Mouse (Mus musculus): Measurements from ENCODE around the gene Zzz3.
"Not testable (repeated sequence)": the region's sequence is repeated elsewhere in the genome, so short reads cannot be mapped to it uniquely, and the experiment has no call there.

Zzz3 gene

GRCm38 (mm10) chr3:152401964-152402670 lies 6.8 kb downstream of the Zzz3 start:
- peak; percentile 45 for DNase-seq (ENCODE audit: inconsistent ontology term)

- DNase-seq (ENCODE audit: inconsistent ontology term) = peak; percentile 38
Observed at GRCm38 (mm10) chr3:152402671-152403066, 7.4 kb downstream of the Zzz3 start.

- DNase-seq (ENCODE audit: inconsistent ontology term) = peak; percentile 52
Observed at GRCm38 (mm10) chr3:152403827-152404226, 8.6 kb downstream of the Zzz3 start.

GRCm38 (mm10) chr3:152405420-152405819 lies 10.1 kb downstream of the Zzz3 start:
- no peak for DNase-seq (ENCODE audit: inconsistent ontology term)

- no peak for DNase-seq (ENCODE audit: inconsistent ontology term)
Observed at GRCm38 (mm10) chr3:152405978-152406640, 10.8 kb downstream of the Zzz3 start.

GRCm38 (mm10) chr3:152410980-152411551 lies 15.8 kb downstream of the Zzz3 start:
- no peak for DNase-seq (ENCODE audit: inconsistent ontology term)

- DNase-seq (ENCODE audit: inconsistent ontology term) = no peak
Observed at GRCm38 (mm10) chr3:152412362-152412761, 17.1 kb downstream of the Zzz3 start.

- DNase-seq (ENCODE audit: inconsistent ontology term) = no peak
Observed at GRCm38 (mm10) chr3:152428925-152429324, 33.7 kb downstream of the Zzz3 start.

GRCm38 (mm10) chr3:152432677-152433076 lies 37.4 kb downstream of the Zzz3 start:
- DNase-seq (ENCODE audit: inconsistent ontology term) = no peak

GRCm38 (mm10) chr3:152435590-152435989 lies 40.3 kb downstream of the Zzz3 start:
- DNase-seq (ENCODE audit: inconsistent ontology term) = no peak

GRCm38 (mm10) chr3:152438068-152438467 lies 42.8 kb downstream of the Zzz3 start:
- DNase-seq (ENCODE audit: inconsistent ontology term) = no peak

GRCm38 (mm10) chr3:152442795-152443194 lies 47.5 kb downstream of the Zzz3 start:
- DNase-seq (ENCODE audit: inconsistent ontology term) = no peak

GRCm38 (mm10) chr3:152444114-152444513 lies 48.8 kb downstream of the Zzz3 start:
- no peak for DNase-seq (ENCODE audit: inconsistent ontology term)

GRCm38 (mm10) chr3:152446966-152447365 lies 51.7 kb downstream of the Zzz3 start:
- DNase-seq (ENCODE audit: inconsistent ontology term) = no peak

- DNase-seq (ENCODE audit: inconsistent ontology term) = no peak
Observed at GRCm38 (mm10) chr3:152453163-152453562, 57.9 kb downstream of the Zzz3 start.

GRCm38 (mm10) chr3:152457308-152458035 lies 62.2 kb downstream of the Zzz3 start:
- DNase-seq (ENCODE audit: inconsistent ontology term) = no peak

GRCm38 (mm10) chr3:152458875-152459274 lies 63.6 kb downstream of the Zzz3 start:
- not testable (repeated sequence) for DNase-seq (ENCODE audit: inconsistent ontology term)

GRCm38 (mm10) chr3:152460802-152461201 lies 65.5 kb downstream of the Zzz3 start:
- no peak for DNase-seq (ENCODE audit: inconsistent ontology term)

- no peak for DNase-seq (ENCODE audit: inconsistent ontology term)
Observed at GRCm38 (mm10) chr3:152462038-152462547, 66.8 kb downstream of the Zzz3 start.

- DNase-seq (ENCODE audit: inconsistent ontology term) = no peak
Observed at GRCm38 (mm10) chr3:152462900-152463299, 67.6 kb downstream of the Zzz3 start.

- no peak for DNase-seq (ENCODE audit: inconsistent ontology term)
Observed at GRCm38 (mm10) chr3:152464462-152464861, 69.2 kb downstream of the Zzz3 start.

GRCm38 (mm10) chr3:152465338-152465737 lies 70.1 kb downstream of the Zzz3 start:
- no peak for DNase-seq (ENCODE audit: inconsistent ontology term)

Data from Muller cell, postnatal 12 days (primary cell).